Mouse (Mus musculus): ENCODE results near the gene Tuft1. TPM values are rescaled to one million over a fixed set of nuclear protein-coding genes. Genes with fewer than 3 reads are reported as not detected.

Tuft1 gene
- polyA plus RNA-seq, 1 experiment from 2014 or later, result 8.8 TPM

GRCm38 (mm10) chr3:94582944-94583343 is 75.7 kb downstream of the Tuft1 start:
- H3K27ac ChIP-seq (ENCODE audit: low read depth), result no peak overlapping the region
- DNase-seq (no peak), ATAC-seq (ENCODE audit: insufficient read depth) (no peak)
- no peaks in the 10 kb centered on the region for H3K9me3 ChIP-seq (ENCODE audit: low read depth, low read length)
- WGBS, result 69% methylated on average over 7 of the region's 7 CpGs
- no peaks in the 10 kb centered on the region for H3K36me3 ChIP-seq (ENCODE audit: insufficient read depth)
- peak overlapping the region; percentile 80 for H3K4me3 ChIP-seq (ENCODE audit: low read depth, low read length)
- H3K4me1 ChIP-seq (ENCODE audit: insufficient read depth), result peaks cover 3% of the 10 kb centered on the region; the same call in 1 of the 2 replicates
- H3K9ac ChIP-seq, result no peak overlapping the region
- TF ChIP-seq CTCF (IDR thresholded peaks at IDR 0.05; ENCODE audit: low read depth), result no peak
- H3K4me2 ChIP-seq, result peak overlapping the region; percentile 78; the same call in 1 of the 2 replicates
- H3K27me3 ChIP-seq (ENCODE audit: insufficient read depth, low read length), result no peaks in the 10 kb centered on the region

GRCm38 (mm10) chr3:94582456-94582891 is 76.2 kb downstream of the Tuft1 start, which contains the start of gene Snx27:
TSS of gene Snx27 (minus strand) at chr3:94582716.
- ATAC-seq (ENCODE audit: insufficient read depth), result peak; percentile 99
- WGBS, result under 1% methylated on average over 42 of the region's 42 CpGs
- TF ChIP-seq CTCF (IDR thresholded peaks at IDR 0.05; ENCODE audit: low read depth), result no peak

GRCm38 (mm10) chr3:94581793-94582455 is 76.7 kb downstream of the Tuft1 start:
- Histone ChIP-seq H3K9ac (peak overlapping the region; percentile 87), H3K27ac (ENCODE audit: low read depth) (peak overlapping the region; percentile 72), H3K27me3 (ENCODE audit: insufficient read depth, low read length) (no peaks in the 10 kb centered on the region), H3K4me1 (ENCODE audit: insufficient read depth) (peaks cover 3% of the 10 kb centered on the region; the same call in 1 of the 2 replicates), H3K4me2 (peak overlapping the region; percentile 78), H3K36me3 (ENCODE audit: insufficient read depth) (no peaks in the 10 kb centered on the region), H3K9me3 (ENCODE audit: low read depth, low read length) (no peaks in the 10 kb centered on the region), H3K4me3 (ENCODE audit: low read depth, low read length) (peak overlapping the region; percentile 80)
- peak; percentile 76 for ATAC-seq (ENCODE audit: insufficient read depth)
- DNase-seq, result no peak
- TF ChIP-seq CTCF (IDR thresholded peaks at IDR 0.05; ENCODE audit: low read depth), result no peak
- 0% methylated on average over 45 of the region's 48 CpGs for WGBS

More at GRCm38 (mm10) chr3:94582456-94582891, 76.2 kb downstream of the Tuft1 start, which contains the start of gene Snx27:
- peak; percentile 96 for DNase-seq
- Histone ChIP-seq H3K27ac (ENCODE audit: low read depth) (peak within 1 kb of the TSS; percentile 72), H3K9me3 (ENCODE audit: low read depth, low read length) (no peaks in the 10 kb centered on the region), H3K4me3 (ENCODE audit: low read depth, low read length) (peak within 1 kb of the TSS; percentile 80), H3K4me1 (ENCODE audit: insufficient read depth) (peaks cover 3% of the 10 kb centered on the region; the same call in 1 of the 2 replicates), H3K27me3 (ENCODE audit: insufficient read depth, low read length) (no peaks in the 10 kb centered on the region), H3K36me3 (ENCODE audit: insufficient read depth) (no peaks in the 10 kb centered on the region), H3K4me2 (peak within 1 kb of the TSS; percentile 78), H3K9ac (peak within 1 kb of the TSS; percentile 87)

DNA sequence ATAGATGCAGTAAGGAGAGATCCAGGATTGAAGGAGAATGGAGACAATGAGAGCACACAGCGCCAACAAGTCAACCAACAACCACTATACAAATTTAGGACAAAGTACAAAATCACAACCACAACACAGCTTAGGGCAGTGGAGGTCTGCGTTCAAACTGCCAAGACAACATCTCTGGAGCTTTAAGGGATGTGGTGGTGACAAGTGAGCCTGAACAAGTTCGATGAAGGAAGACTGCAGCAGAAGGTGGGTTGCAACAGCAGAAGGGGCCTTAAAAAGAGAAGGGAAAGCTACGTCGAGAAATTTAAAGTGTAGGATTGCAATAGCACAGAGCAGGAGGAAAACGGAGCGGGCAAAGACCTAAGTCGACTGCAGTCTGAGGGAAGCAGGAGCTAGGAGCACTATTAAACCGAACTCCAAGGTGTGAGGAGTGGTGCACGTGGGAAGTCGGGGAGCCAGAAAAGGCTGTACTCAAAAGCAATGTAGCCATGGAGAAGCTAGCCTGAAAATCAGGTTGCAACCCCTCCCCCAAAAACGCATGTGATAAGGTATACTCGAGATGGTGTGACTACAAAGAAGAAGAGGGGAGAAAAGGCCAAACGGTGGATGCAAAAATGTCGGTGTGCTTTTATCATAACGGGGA is 77.4 kb downstream of the Tuft1 start:
- Histone ChIP-seq H3K9me3 (ENCODE audit: low read depth, low read length) (no peaks in the 10 kb centered on the region), H3K4me3 (ENCODE audit: low read depth, low read length) (peak overlapping the region; percentile 80), H3K4me1 (ENCODE audit: insufficient read depth) (peaks cover 3% of the 10 kb centered on the region; the same call in 1 of the 2 replicates), H3K27me3 (ENCODE audit: insufficient read depth, low read length) (no peaks in the 10 kb centered on the region), H3K9ac (peak overlapping the region; percentile 87), H3K27ac (ENCODE audit: low read depth) (no peak overlapping the region), H3K36me3 (ENCODE audit: insufficient read depth) (no peaks in the 10 kb centered on the region), H3K4me2 (peak overlapping the region; percentile 78)
- 2% methylated on average over 16 of the region's 16 CpGs for WGBS
- ATAC-seq (ENCODE audit: insufficient read depth) (no peak), DNase-seq (peak; percentile 38)
- TF ChIP-seq CTCF (IDR thresholded peaks at IDR 0.05; ENCODE audit: low read depth), result no peak

DNA sequence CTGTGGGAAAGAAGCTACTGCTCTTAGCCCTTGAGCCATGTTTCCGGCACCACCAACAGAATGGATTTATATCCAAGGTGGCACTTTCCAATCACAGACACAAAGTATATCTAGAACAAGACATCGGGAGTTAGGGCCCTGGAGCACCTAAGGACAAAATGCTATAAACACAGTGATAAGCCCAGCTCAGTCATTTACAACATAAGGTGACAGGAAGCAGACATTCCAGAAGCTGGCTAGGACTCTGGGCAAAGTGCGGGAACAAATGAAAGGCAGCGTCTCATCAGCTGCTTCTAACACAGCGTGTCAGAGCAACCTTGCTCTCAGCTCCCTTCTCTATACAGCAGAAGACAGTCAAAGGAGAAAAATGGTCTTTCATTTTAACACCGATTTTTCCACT is 84.2 kb downstream of the Tuft1 start:
- H3K9ac ChIP-seq, result no peak overlapping the region
- H3K4me2 ChIP-seq, result no peak overlapping the region
- peaks cover 3% of the 10 kb centered on the region; the same call in 1 of the 2 replicates for H3K4me1 ChIP-seq (ENCODE audit: insufficient read depth)
- 61% methylated on average over 6 of the region's 6 CpGs for WGBS
- ATAC-seq (ENCODE audit: insufficient read depth) (no peak), DNase-seq (no peak)
- H3K27me3 ChIP-seq (ENCODE audit: insufficient read depth, low read length), result no peaks in the 10 kb centered on the region
- no peaks in the 10 kb centered on the region for H3K9me3 ChIP-seq (ENCODE audit: low read depth, low read length)
- TF ChIP-seq CTCF (IDR thresholded peaks at IDR 0.05; ENCODE audit: low read depth), result no peak
- H3K4me3 ChIP-seq (ENCODE audit: low read depth, low read length), result no peak overlapping the region
- no peak overlapping the region for H3K27ac ChIP-seq (ENCODE audit: low read depth)
- H3K36me3 ChIP-seq (ENCODE audit: insufficient read depth), result no peaks in the 10 kb centered on the region

GRCm38 (mm10) chr3:94567242-94567641 is 91.4 kb downstream of the Tuft1 start:
- Histone ChIP-seq H3K27ac (ENCODE audit: low read depth) (no peak overlapping the region), H3K4me1 (ENCODE audit: insufficient read depth) (peaks cover 5% of the 10 kb centered on the region; the same call in 1 of the 2 replicates), H3K4me3 (ENCODE audit: low read depth, low read length) (no peak overlapping the region), H3K36me3 (ENCODE audit: insufficient read depth) (no peaks in the 10 kb centered on the region), H3K4me2 (no peak overlapping the region), H3K9ac (no peak overlapping the region), H3K9me3 (ENCODE audit: low read depth, low read length) (no peaks in the 10 kb centered on the region), H3K27me3 (ENCODE audit: insufficient read depth, low read length) (no peaks in the 10 kb centered on the region)
- TF ChIP-seq CTCF (IDR thresholded peaks at IDR 0.05; ENCODE audit: low read depth), result no peak
- 34% methylated on average over 2 of the region's 2 CpGs for WGBS
- ATAC-seq (ENCODE audit: insufficient read depth) (peak; percentile 55; the same call in 1 of the 2 replicates), DNase-seq (peak; percentile 79)

- peak overlapping the region; percentile 50; the same call in 1 of the 2 replicates for H3K27ac ChIP-seq (ENCODE audit: low read depth)
- no peaks in the 10 kb centered on the region for H3K27me3 ChIP-seq (ENCODE audit: insufficient read depth, low read length)
- peak; percentile 67 for DNase-seq
Observed at GRCm38 (mm10) chr3:94565557-94565956, 93.1 kb downstream of the Tuft1 start.

More at GRCm38 (mm10) chr3:94565557-94565956, 93.1 kb downstream of the Tuft1 start:
- Histone ChIP-seq H3K9me3 (ENCODE audit: low read depth, low read length) (no peaks in the 10 kb centered on the region), H3K4me1 (ENCODE audit: insufficient read depth) (peaks cover 5% of the 10 kb centered on the region; the same call in 1 of the 2 replicates), H3K4me2 (no peak overlapping the region), H3K36me3 (ENCODE audit: insufficient read depth) (no peaks in the 10 kb centered on the region), H3K9ac (no peak overlapping the region), H3K4me3 (ENCODE audit: low read depth, low read length) (no peak overlapping the region)
- 45% methylated on average over 2 of the region's 2 CpGs for WGBS
- peak; percentile 64 for ATAC-seq (ENCODE audit: insufficient read depth)
- TF ChIP-seq CTCF (IDR thresholded peaks at IDR 0.05; ENCODE audit: low read depth), result no peak
